Mouse (Mus musculus): ENCODE measurements at regions not wholly inside any gene's neighbourhood (a gene's known extent, or its start where the extent isn't known, plus 50 kb on each side); places are given as distances from the start of the nearest gene placed in this dataset.

GRCm38 (mm10) chr14:86215711-86216110 lies 925.3 kb downstream of the Diaph3 start:
- Histone ChIP-seq H3K9me3 (ENCODE audit: low read depth, low read length) (no peaks in the 10 kb centered on the region), H3K27me3 (ENCODE audit: insufficient read depth, low read length) (no peaks in the 10 kb centered on the region), H3K4me2 (no peak overlapping the region), H3K9ac (no peak overlapping the region), H3K4me1 (ENCODE audit: insufficient read depth) (no peaks in the 10 kb centered on the region), H3K27ac (ENCODE audit: low read depth) (no peak overlapping the region), H3K4me3 (ENCODE audit: low read depth, low read length) (no peak overlapping the region), H3K36me3 (ENCODE audit: insufficient read depth) (no peaks in the 10 kb centered on the region)
- ATAC-seq (ENCODE audit: insufficient read depth): no peak
- no peak for DNase-seq
- WGBS: 82% methylated on average over 9 of the region's 9 CpGs
- TF ChIP-seq CTCF (IDR thresholded peaks at IDR 0.05; ENCODE audit: low read depth): no peak

GRCm38 (mm10) chr14:86211654-86212053 lies 929.4 kb downstream of the Diaph3 start:
- Histone ChIP-seq H3K4me2 (no peak overlapping the region), H3K9me3 (ENCODE audit: low read depth, low read length) (no peaks in the 10 kb centered on the region), H3K27me3 (ENCODE audit: insufficient read depth, low read length) (no peaks in the 10 kb centered on the region), H3K27ac (ENCODE audit: low read depth) (no peak overlapping the region), H3K36me3 (ENCODE audit: insufficient read depth) (no peaks in the 10 kb centered on the region), H3K9ac (no peak overlapping the region), H3K4me3 (ENCODE audit: low read depth, low read length) (no peak overlapping the region), H3K4me1 (ENCODE audit: insufficient read depth) (no peaks in the 10 kb centered on the region)
- DNase-seq (no peak), ATAC-seq (ENCODE audit: insufficient read depth) (no peak)
- TF ChIP-seq CTCF (IDR thresholded peaks at IDR 0.05; ENCODE audit: low read depth): no peak
- WGBS: 95% methylated on average over 3 of the region's 3 CpGs

GRCm38 (mm10) chr14:86204582-86204981 lies 936.5 kb downstream of the Diaph3 start:
- Histone ChIP-seq H3K36me3 (ENCODE audit: insufficient read depth) (no peaks in the 10 kb centered on the region), H3K9me3 (ENCODE audit: low read depth, low read length) (no peaks in the 10 kb centered on the region), H3K4me2 (no peak overlapping the region), H3K27ac (ENCODE audit: low read depth) (no peak overlapping the region), H3K9ac (no peak overlapping the region), H3K4me1 (ENCODE audit: insufficient read depth) (no peaks in the 10 kb centered on the region), H3K27me3 (ENCODE audit: insufficient read depth, low read length) (no peaks in the 10 kb centered on the region), H3K4me3 (ENCODE audit: low read depth, low read length) (no peak overlapping the region)
- no peak for TF ChIP-seq CTCF (IDR thresholded peaks at IDR 0.05; ENCODE audit: low read depth)
- DNase-seq (no peak), ATAC-seq (ENCODE audit: insufficient read depth) (peak; percentile 47; the same call in 1 of the 2 replicates)
- 68% methylated on average over 7 of the region's 7 CpGs for WGBS

- Histone ChIP-seq H3K27ac (ENCODE audit: low read depth) (no peak overlapping the region), H3K9me3 (ENCODE audit: low read depth, low read length) (no peaks in the 10 kb centered on the region), H3K9ac (no peak overlapping the region), H3K27me3 (ENCODE audit: insufficient read depth, low read length) (no peaks in the 10 kb centered on the region), H3K4me3 (ENCODE audit: low read depth, low read length) (no peak overlapping the region), H3K4me1 (ENCODE audit: insufficient read depth) (no peaks in the 10 kb centered on the region), H3K36me3 (ENCODE audit: insufficient read depth) (no peaks in the 10 kb centered on the region), H3K4me2 (no peak overlapping the region)
- WGBS: 76% methylated on average over 4 of the region's 4 CpGs
- ATAC-seq (ENCODE audit: insufficient read depth): peak; percentile 69; the same call in 1 of the 2 replicates
- TF ChIP-seq CTCF (IDR thresholded peaks at IDR 0.05; ENCODE audit: low read depth): no peak
- DNase-seq: peak; percentile 35
These were observed 943.2 kb downstream of the Diaph3 start for GRCm38 (mm10) chr14:86197864-86198263.

GRCm38 (mm10) chr14:86184663-86185381 lies 956.2 kb downstream of the Diaph3 start:
- WGBS: 65% methylated on average over 4 of the region's 4 CpGs
- Histone ChIP-seq H3K27ac (ENCODE audit: low read depth) (no peak overlapping the region), H3K27me3 (ENCODE audit: insufficient read depth, low read length) (no peaks in the 10 kb centered on the region), H3K36me3 (ENCODE audit: insufficient read depth) (no peaks in the 10 kb centered on the region), H3K4me1 (ENCODE audit: insufficient read depth) (no peaks in the 10 kb centered on the region), H3K9ac (no peak overlapping the region), H3K9me3 (ENCODE audit: low read depth, low read length) (no peaks in the 10 kb centered on the region), H3K4me2 (no peak overlapping the region), H3K4me3 (ENCODE audit: low read depth, low read length) (no peak overlapping the region)
- ATAC-seq (ENCODE audit: insufficient read depth) (peak; percentile 35; the same call in 1 of the 2 replicates), DNase-seq (peak; percentile 51)
- no peak for TF ChIP-seq CTCF (IDR thresholded peaks at IDR 0.05; ENCODE audit: low read depth)

GRCm38 (mm10) chr14:86178517-86178916 lies 962.5 kb downstream of the Diaph3 start:
- WGBS: 65% methylated on average over 4 of the region's 4 CpGs
- no peak overlapping the region for H3K4me3 ChIP-seq (ENCODE audit: low read depth, low read length)
- no peak for ATAC-seq (ENCODE audit: insufficient read depth)
- no peaks in the 10 kb centered on the region for H3K4me1 ChIP-seq (ENCODE audit: insufficient read depth)
- H3K9me3 ChIP-seq (ENCODE audit: low read depth, low read length): no peaks in the 10 kb centered on the region
- no peaks in the 10 kb centered on the region for H3K27me3 ChIP-seq (ENCODE audit: insufficient read depth, low read length)
- DNase-seq: no peak
- H3K27ac ChIP-seq (ENCODE audit: low read depth): no peak overlapping the region
- no peak overlapping the region for H3K9ac ChIP-seq
- H3K4me2 ChIP-seq: no peak overlapping the region
- TF ChIP-seq CTCF (IDR thresholded peaks at IDR 0.05; ENCODE audit: low read depth): no peak
- no peaks in the 10 kb centered on the region for H3K36me3 ChIP-seq (ENCODE audit: insufficient read depth)

GRCm38 (mm10) chr14:86171118-86171517 lies 969.9 kb downstream of the Diaph3 start:
- H3K4me1 ChIP-seq (ENCODE audit: insufficient read depth): peaks cover 3% of the 10 kb centered on the region; the same call in 1 of the 2 replicates
- H3K36me3 ChIP-seq (ENCODE audit: insufficient read depth): no peaks in the 10 kb centered on the region
- ATAC-seq (ENCODE audit: insufficient read depth): peak; percentile 83
- no peaks in the 10 kb centered on the region for H3K9me3 ChIP-seq (ENCODE audit: low read depth, low read length)
- TF ChIP-seq CTCF (IDR thresholded peaks at IDR 0.05; ENCODE audit: low read depth): no peak
- WGBS: 20% methylated on average over 1 of the region's 1 CpGs
- H3K4me2 ChIP-seq: no peak overlapping the region
- no peak overlapping the region for H3K4me3 ChIP-seq (ENCODE audit: low read depth, low read length)
- no peaks in the 10 kb centered on the region for H3K27me3 ChIP-seq (ENCODE audit: insufficient read depth, low read length)
- H3K27ac ChIP-seq (ENCODE audit: low read depth): peak overlapping the region; percentile 10; the same call in 1 of the 2 replicates
- H3K9ac ChIP-seq: no peak overlapping the region
- DNase-seq: peak; percentile 80

Measured in lung, embryonic 14.5 days (tissue).